Mouse (Mus musculus): Measurements from ENCODE around the gene Ruvbl1. TPM values are rescaled to one million over a fixed set of nuclear protein-coding genes. Genes with fewer than 3 reads are reported as not detected.

Ruvbl1 gene
- polyA plus RNA-seq, 1 experiment from 2014 or later: 86.7 TPM

DNA sequence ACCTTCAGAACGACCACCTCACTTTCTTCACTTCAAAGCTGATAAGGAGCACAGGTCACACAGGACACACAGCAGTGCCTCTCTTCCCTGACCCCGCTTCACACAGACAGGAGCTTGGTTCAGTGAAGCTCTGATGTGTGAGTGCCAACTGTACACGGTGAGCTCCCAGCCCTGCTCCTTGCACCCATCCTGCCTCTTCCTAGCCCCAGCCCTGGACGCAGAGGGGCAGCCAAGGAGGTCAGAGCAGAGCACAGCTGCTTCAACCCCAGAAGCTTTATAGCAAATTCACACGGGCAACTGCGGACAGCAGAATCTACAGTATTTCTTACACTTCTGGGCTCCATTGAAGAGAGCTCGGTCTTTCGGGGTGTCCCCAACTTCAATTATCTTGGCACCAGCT is 48.8 kb downstream of the Ruvbl1 start:
- Histone ChIP-seq H3K9ac (replicated peaks; ENCODE audit: low read depth, low read length) (no peak overlapping the region), H3K4me1 (ENCODE audit: control insufficient read depth, insufficient read depth, low read length) (peaks cover 15% of the 10 kb centered on the region), H3K27ac (ENCODE audit: low read depth, low read length) (no peak overlapping the region), H3K27me3 (ENCODE audit: control insufficient read depth, insufficient read depth, low read length) (no peaks in the 10 kb centered on the region), H3K36me3 (ENCODE audit: control insufficient read depth, insufficient read depth, low read length) (peaks cover 64% of the 10 kb centered on the region), H3K4me3 (ENCODE audit: low read depth, low read length) (no peak overlapping the region), H3K4me2 (ENCODE audit: low read depth, low read length) (no peak overlapping the region), H3K9me3 (ENCODE audit: control insufficient read depth, low read length) (no peaks in the 10 kb centered on the region)
- no peak for ATAC-seq (ENCODE audit: low read depth)
- WGBS: 94% methylated on average over 8 of the region's 8 CpGs

DNA sequence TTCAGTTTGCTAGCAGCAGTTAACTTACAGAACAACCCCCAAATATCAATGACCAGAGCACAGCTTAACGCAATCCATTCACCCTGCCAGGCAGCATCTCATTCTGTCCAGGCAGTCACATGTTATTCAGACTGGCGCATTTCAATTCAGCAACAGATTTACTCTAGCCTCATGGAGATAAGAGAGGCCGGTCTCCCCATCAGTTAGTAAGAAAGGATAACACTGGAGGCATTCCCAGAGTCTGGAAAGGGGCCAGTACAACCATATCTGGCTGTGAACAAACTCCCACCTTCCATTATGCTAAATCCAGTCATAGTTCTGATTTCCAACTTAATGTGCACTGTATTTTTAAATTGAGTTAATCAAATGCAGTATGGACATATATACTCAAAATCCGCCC is 49.3 kb downstream of the Ruvbl1 start:
- Histone ChIP-seq H3K36me3 (ENCODE audit: control insufficient read depth, insufficient read depth, low read length) (peaks cover 59% of the 10 kb centered on the region), H3K9ac (replicated peaks; ENCODE audit: low read depth, low read length) (no peak overlapping the region), H3K27me3 (ENCODE audit: control insufficient read depth, insufficient read depth, low read length) (no peaks in the 10 kb centered on the region), H3K4me2 (ENCODE audit: low read depth, low read length) (no peak overlapping the region), H3K27ac (ENCODE audit: low read depth, low read length) (no peak overlapping the region), H3K9me3 (ENCODE audit: control insufficient read depth, low read length) (no peaks in the 10 kb centered on the region), H3K4me3 (ENCODE audit: low read depth, low read length) (no peak overlapping the region), H3K4me1 (ENCODE audit: control insufficient read depth, insufficient read depth, low read length) (peaks cover 18% of the 10 kb centered on the region)
- 93% methylated on average over 4 of the region's 4 CpGs for WGBS
- ATAC-seq (ENCODE audit: low read depth): no peak

DNA sequence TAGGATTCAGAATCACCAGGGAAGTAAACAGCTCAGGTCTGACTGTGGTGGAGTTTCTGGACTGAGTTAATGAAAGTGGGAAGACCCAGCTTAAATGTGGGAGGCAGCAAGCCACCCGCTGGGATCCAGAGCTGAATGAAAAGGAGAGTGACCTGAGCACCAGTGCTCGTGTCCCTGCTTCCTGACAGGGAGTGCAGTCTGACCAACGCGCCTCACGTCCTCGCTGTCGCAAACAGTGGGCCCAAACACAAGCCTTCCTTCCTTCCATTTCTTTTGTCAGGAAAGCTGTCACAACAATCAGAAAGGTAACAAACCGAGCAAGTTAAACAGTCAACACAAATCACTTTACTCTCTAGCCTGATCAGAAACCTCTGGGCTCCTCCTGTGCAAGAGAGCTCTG is 50.8 kb downstream of the Ruvbl1 start:
- Histone ChIP-seq H3K27me3 (ENCODE audit: control insufficient read depth, insufficient read depth, low read length) (no peaks in the 10 kb centered on the region), H3K4me2 (ENCODE audit: low read depth, low read length) (no peak overlapping the region), H3K36me3 (ENCODE audit: control insufficient read depth, insufficient read depth, low read length) (peaks cover 47% of the 10 kb centered on the region), H3K9me3 (ENCODE audit: control insufficient read depth, low read length) (no peaks in the 10 kb centered on the region), H3K4me3 (ENCODE audit: low read depth, low read length) (no peak overlapping the region), H3K27ac (ENCODE audit: low read depth, low read length) (no peak overlapping the region), H3K9ac (replicated peaks; ENCODE audit: low read depth, low read length) (no peak overlapping the region), H3K4me1 (ENCODE audit: control insufficient read depth, insufficient read depth, low read length) (peaks cover 21% of the 10 kb centered on the region)
- 83% methylated on average over 8 of the region's 8 CpGs for WGBS
- no peak for ATAC-seq (ENCODE audit: low read depth)

DNA sequence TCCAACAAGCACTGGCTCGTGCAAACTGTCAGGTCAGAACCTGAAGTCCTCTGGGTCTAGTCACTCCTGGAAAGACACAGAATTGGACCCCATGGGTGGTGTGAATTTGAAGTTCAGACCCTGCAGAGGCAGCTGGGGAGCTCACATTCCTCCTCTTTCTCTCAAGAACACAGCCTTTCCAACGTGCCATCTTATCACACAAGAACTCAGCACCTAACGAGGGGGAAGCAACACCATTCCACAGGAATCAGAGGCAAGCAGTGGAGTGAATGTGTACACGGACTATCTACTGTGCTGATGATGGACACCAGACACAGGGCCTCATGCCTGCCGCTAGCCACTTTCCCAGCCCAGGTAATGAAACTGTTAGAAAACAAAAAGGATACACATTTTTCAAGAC is 51.5 kb downstream of the Ruvbl1 start:
- ATAC-seq (ENCODE audit: low read depth): no peak
- 85% methylated on average over 5 of the region's 5 CpGs for WGBS
- Histone ChIP-seq H3K27ac (ENCODE audit: low read depth, low read length) (no peak overlapping the region), H3K4me3 (ENCODE audit: low read depth, low read length) (no peak overlapping the region), H3K27me3 (ENCODE audit: control insufficient read depth, insufficient read depth, low read length) (no peaks in the 10 kb centered on the region), H3K4me2 (ENCODE audit: low read depth, low read length) (no peak overlapping the region), H3K9ac (replicated peaks; ENCODE audit: low read depth, low read length) (peak overlapping the region; percentile 18; the same call in 1 of the 2 replicates), H3K4me1 (ENCODE audit: control insufficient read depth, insufficient read depth, low read length) (peaks cover 21% of the 10 kb centered on the region), H3K9me3 (ENCODE audit: control insufficient read depth, low read length) (no peaks in the 10 kb centered on the region), H3K36me3 (ENCODE audit: control insufficient read depth, insufficient read depth, low read length) (peaks cover 40% of the 10 kb centered on the region)

DNA sequence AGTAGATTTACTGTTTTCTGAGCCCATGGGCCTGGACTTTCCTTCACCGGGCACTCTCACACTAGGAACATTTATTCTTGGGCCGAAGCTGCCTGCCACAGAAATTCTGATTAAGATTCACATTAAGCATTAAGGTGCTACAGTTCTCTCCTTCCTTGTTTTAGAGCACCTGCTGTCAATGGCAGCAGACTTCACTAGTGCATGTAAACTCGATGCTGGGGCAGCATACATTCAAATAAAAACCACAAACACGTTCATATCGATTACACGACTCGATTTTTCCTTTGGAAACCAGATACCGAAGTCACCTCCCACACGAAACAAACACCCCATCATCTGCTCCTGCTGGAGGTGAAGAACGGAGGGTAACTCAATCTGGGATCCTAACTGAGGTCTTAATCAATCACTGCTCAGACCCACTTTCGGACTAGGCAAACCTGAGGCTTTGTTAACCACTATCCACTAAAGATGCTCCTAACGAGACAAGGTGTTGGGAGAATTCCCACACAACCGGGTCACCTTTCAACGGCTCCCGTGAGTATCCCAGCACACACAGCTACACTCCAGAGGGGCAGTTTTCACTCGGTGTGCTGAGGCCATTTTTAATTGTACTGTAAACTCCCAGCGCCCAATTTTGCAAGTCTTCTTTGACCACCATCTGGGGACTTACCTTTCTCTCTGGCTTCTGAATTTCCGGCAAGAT is 52.6 kb downstream of the Ruvbl1 start:
- Histone ChIP-seq H3K9ac (replicated peaks; ENCODE audit: low read depth, low read length) (peak overlapping the region; percentile 90), H3K4me1 (ENCODE audit: control insufficient read depth, insufficient read depth, low read length) (peaks cover 21% of the 10 kb centered on the region), H3K4me3 (ENCODE audit: low read depth, low read length) (peak overlapping the region; percentile 95), H3K36me3 (ENCODE audit: control insufficient read depth, insufficient read depth, low read length) (peaks cover 28% of the 10 kb centered on the region), H3K4me2 (ENCODE audit: low read depth, low read length) (peak overlapping the region; percentile 91), H3K27ac (ENCODE audit: low read depth, low read length) (peak overlapping the region; percentile 92; the same call in 1 of the 2 replicates), H3K9me3 (ENCODE audit: control insufficient read depth, low read length) (no peaks in the 10 kb centered on the region), H3K27me3 (ENCODE audit: control insufficient read depth, insufficient read depth, low read length) (no peaks in the 10 kb centered on the region)
- WGBS: 15% methylated on average over 18 of the region's 18 CpGs
- ATAC-seq (ENCODE audit: low read depth): no peak

DNA sequence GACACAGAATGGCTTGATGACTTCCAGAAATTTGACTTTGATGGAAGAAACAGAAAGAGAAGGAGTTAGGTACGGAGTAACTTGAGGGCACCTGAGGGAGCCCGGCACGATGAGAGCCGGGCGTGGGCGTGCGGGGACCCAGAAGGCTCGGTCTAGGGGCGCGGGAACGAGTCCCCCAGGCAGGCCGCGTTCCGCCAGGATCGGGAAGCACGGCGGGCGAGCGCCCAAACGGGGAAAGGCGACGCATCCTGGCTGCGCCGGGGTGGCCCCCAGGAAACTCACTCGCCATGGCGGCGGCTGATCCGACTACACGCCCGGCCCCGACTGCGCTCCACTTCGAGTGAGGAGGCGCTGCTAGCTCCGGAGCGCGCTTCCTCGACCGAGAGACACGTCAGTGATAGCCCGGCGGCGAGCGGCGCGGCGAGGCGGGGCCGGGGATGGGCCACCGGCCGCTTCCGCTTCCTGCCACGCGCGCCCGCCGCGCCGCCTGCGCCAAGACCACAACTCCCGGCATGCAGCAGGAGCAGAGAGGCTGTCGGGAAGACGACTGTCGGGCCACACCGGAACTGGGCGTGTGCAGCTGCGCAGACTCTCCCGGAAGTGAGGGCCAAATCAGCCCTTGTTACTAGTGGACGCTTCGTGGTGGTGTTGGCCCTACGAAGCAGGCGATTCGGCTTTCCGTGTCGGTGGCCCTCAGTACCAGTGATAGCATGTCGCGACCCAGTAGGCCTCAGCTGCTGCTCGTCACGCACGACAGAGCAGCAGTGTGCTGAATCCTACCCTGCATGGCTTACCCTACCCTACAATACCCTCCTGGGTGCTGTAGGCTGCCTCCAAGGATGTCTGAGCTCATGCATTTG is 53.4 kb downstream of the Ruvbl1 start, which contains the start of gene Sec61a1:
Gene Sec61a1, minus strand, starts transcription at position 502 of the 860 bp plus-strand sequence.
- H3K36me3 ChIP-seq (ENCODE audit: control insufficient read depth, insufficient read depth, low read length): peaks cover 24% of the 10 kb centered on the region
- peak within 1 kb of the TSS; percentile 95 for H3K4me3 ChIP-seq (ENCODE audit: low read depth, low read length)
- H3K4me2 ChIP-seq (ENCODE audit: low read depth, low read length): peak within 1 kb of the TSS; percentile 92
- ATAC-seq (ENCODE audit: low read depth): peak; percentile 98
- under 1% methylated on average over 80 of the region's 80 CpGs for WGBS
- H3K9me3 ChIP-seq (ENCODE audit: control insufficient read depth, low read length): no peaks in the 10 kb centered on the region
- H3K9ac ChIP-seq (replicated peaks; ENCODE audit: low read depth, low read length): peak within 1 kb of the TSS; percentile 90
- peaks cover 21% of the 10 kb centered on the region for H3K4me1 ChIP-seq (ENCODE audit: control insufficient read depth, insufficient read depth, low read length)
- peak within 1 kb of the TSS; percentile 92 for H3K27ac ChIP-seq (ENCODE audit: low read depth, low read length)
- H3K27me3 ChIP-seq (ENCODE audit: control insufficient read depth, insufficient read depth, low read length): no peaks in the 10 kb centered on the region

DNA sequence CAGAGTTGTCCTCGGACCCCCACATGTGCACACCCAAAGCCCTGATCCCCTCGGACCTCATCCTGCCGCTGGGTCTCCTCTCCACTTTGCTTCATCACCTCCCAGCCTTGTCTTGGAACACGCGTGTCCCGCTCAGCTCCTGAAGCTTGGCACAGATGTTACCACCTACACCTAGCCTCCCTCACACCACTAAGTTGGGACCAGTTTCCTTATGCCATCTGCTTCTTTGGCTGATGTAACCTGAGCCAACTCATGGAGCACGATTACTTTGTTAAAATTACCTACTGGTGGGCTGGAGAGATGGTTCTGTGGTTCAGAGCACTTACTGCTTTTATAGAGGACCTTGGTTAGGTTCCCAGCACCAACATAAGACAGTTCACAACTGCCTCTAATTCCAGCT is 56.6 kb downstream of the Ruvbl1 start:
- Histone ChIP-seq H3K4me2 (ENCODE audit: low read depth, low read length) (no peak overlapping the region), H3K27ac (ENCODE audit: low read depth, low read length) (no peak overlapping the region), H3K27me3 (ENCODE audit: control insufficient read depth, insufficient read depth, low read length) (no peaks in the 10 kb centered on the region), H3K36me3 (ENCODE audit: control insufficient read depth, insufficient read depth, low read length) (no peaks in the 10 kb centered on the region), H3K4me3 (ENCODE audit: low read depth, low read length) (no peak overlapping the region), H3K4me1 (ENCODE audit: control insufficient read depth, insufficient read depth, low read length) (peaks cover 19% of the 10 kb centered on the region), H3K9ac (replicated peaks; ENCODE audit: low read depth, low read length) (no peak overlapping the region), H3K9me3 (ENCODE audit: control insufficient read depth, low read length) (no peaks in the 10 kb centered on the region)
- 89% methylated on average over 7 of the region's 7 CpGs for WGBS
- no peak for ATAC-seq (ENCODE audit: low read depth)

DNA sequence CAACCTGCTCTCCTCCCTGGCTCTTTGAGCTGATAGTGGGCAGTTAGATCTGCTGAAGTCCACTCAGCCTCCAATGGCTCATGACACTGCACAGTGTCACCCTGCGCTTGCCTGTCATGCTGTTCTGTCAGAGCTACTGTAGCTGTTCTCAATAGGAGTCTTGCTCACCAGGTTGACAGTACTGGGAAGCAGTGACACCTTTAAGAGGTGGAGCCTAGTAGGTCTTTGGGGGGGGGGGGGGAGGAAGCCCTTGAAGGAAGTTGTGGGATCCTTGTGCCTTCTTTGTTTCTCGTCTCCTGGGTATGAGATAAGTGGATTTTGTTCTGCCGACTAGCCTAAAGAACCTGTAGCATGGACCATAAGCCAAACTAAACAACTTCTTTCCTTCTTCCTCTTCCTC is 57.4 kb downstream of the Ruvbl1 start:
- H3K9ac ChIP-seq (replicated peaks; ENCODE audit: low read depth, low read length): no peak overlapping the region
- no peak for ATAC-seq (ENCODE audit: low read depth)
- H3K4me2 ChIP-seq (ENCODE audit: low read depth, low read length): no peak overlapping the region
- H3K4me3 ChIP-seq (ENCODE audit: low read depth, low read length): no peak overlapping the region
- peaks cover 11% of the 10 kb centered on the region for H3K4me1 ChIP-seq (ENCODE audit: control insufficient read depth, insufficient read depth, low read length)
- 81% methylated on average over 3 of the region's 3 CpGs for WGBS
- H3K27me3 ChIP-seq (ENCODE audit: control insufficient read depth, insufficient read depth, low read length): no peaks in the 10 kb centered on the region
- no peaks in the 10 kb centered on the region for H3K9me3 ChIP-seq (ENCODE audit: control insufficient read depth, low read length)
- H3K27ac ChIP-seq (ENCODE audit: low read depth, low read length): no peak overlapping the region
- no peaks in the 10 kb centered on the region for H3K36me3 ChIP-seq (ENCODE audit: control insufficient read depth, insufficient read depth, low read length)

DNA sequence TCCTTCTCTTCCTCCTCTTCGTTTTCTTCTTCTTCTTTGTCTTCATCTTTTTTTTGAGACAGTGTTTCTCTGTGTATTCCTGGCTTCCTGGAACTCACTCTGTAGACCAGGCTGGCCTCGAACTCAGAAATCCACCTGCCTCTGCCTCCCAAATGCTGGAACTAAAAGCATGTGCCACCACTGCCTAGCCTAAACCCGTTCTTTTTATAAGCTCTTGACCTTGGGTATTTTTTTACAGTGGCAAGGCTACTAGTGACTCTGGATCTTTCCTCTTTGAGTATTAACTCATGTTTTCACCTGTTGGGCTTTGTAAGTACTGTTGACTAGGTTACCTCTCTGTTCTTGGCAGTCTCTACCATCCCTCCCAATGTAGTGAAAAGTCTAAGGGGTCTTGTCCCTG is 57.8 kb downstream of the Ruvbl1 start:
- Histone ChIP-seq H3K9me3 (ENCODE audit: control insufficient read depth, low read length) (no peaks in the 10 kb centered on the region), H3K27ac (ENCODE audit: low read depth, low read length) (no peak overlapping the region), H3K4me1 (ENCODE audit: control insufficient read depth, insufficient read depth, low read length) (peaks cover 7% of the 10 kb centered on the region), H3K36me3 (ENCODE audit: control insufficient read depth, insufficient read depth, low read length) (no peaks in the 10 kb centered on the region), H3K4me3 (ENCODE audit: low read depth, low read length) (no peak overlapping the region), H3K9ac (replicated peaks; ENCODE audit: low read depth, low read length) (no peak overlapping the region), H3K27me3 (ENCODE audit: control insufficient read depth, insufficient read depth, low read length) (no peaks in the 10 kb centered on the region), H3K4me2 (ENCODE audit: low read depth, low read length) (no peak overlapping the region)
- 80% methylated on average over 3 of the region's 3 CpGs for WGBS
- ATAC-seq (ENCODE audit: low read depth): no peak
